Mouse (Mus musculus): Measurements from ENCODE around the gene Map3k12.

GRCm38 (mm10) chr15:102557580-102557979, 40.7 kb upstream of the Map3k12 start:
- no peak for TF ChIP-seq NANOG (IDR thresholded peaks at IDR 0.05; ENCODE audit: borderline replicate concordance, low read length)
- no peak for TF ChIP-seq CTCF (conservative IDR thresholded peaks at IDR 0.05; ENCODE audit: low read length)
- no peak for TF ChIP-seq POU5F1 (IDR thresholded peaks at IDR 0.05; ENCODE audit: borderline replicate concordance, low read length)

Data from E14TG2a.4 (cell line).